Mouse (Mus musculus) effector memory CD4-positive, alpha-beta T cell, adult 5 months (primary cell): ENCODE measurements around the gene Pllp. TPM values are rescaled to one million over a fixed set of nuclear protein-coding genes. Genes with fewer than 3 reads are reported as not detected.

ENCODE experiments used
- polyA plus RNA-seq: library from polyadenylated mRNA; unstranded; fragments of 100-300 nt; shearing (Covaris generic); gene quantifications from one replicate; pipeline ENCODE4 v1.2.1, GENCODE M21; 2017

The Pllp gene
- polyA plus RNA-seq = not detected

GRCm38 (mm10) chr8:94695994-94696384 is at the start of gene Pllp:
Gene Pllp (minus strand): TSS chr8:94696278.

GRCm38 (mm10) chr8:94745476-94746184 is 49.6 kb upstream of the Pllp start, which contains the start of gene Ccl22:
Gene Ccl22 (plus strand): TSS chr8:94745590.

GRCm38 (mm10) chr8:94666456-94667308 is 29.4 kb downstream of the Pllp start, which contains the start of gene Arl2bp:
Gene Arl2bp (plus strand): TSS chr8:94666600.

Other genes with a start within 250 kb of the Pllp start
- gene Cpne2, start 163.3 kb downstream of the Pllp start, polyA plus RNA-seq = 2.7 TPM
- gene Rspry1, start 94.3 kb downstream of the Pllp start, polyA plus RNA-seq = 41.8 TPM
- 55.9 TPM for gene Fam192a, start 94.3 kb downstream of the Pllp start, polyA plus RNA-seq
- 239 TPM for gene Arl2bp, start 29.7 kb downstream of the Pllp start, polyA plus RNA-seq
- not detected for gene Ccl22, start 49.3 kb upstream of the Pllp start, polyA plus RNA-seq
- gene Cx3cl1, start 75.7 kb upstream of the Pllp start, polyA plus RNA-seq = not detected
- gene Ccl17, start 114.2 kb upstream of the Pllp start, polyA plus RNA-seq = not detected
- 35.6 TPM for gene Coq9, start 142.0 kb upstream of the Pllp start, polyA plus RNA-seq
- 93.5 TPM for gene Ciapin1, start 142.1 kb upstream of the Pllp start, polyA plus RNA-seq
- gene Polr2c, start 161.2 kb upstream of the Pllp start, polyA plus RNA-seq = 87.9 TPM
- 2.1 TPM for gene Dok4, start 180.1 kb upstream of the Pllp start, polyA plus RNA-seq
- 0.16 TPM for gene Ccdc102a, start 221.8 kb upstream of the Pllp start, polyA plus RNA-seq
- not detected for gene Adgrg5, start 227.4 kb upstream of the Pllp start, polyA plus RNA-seq